Mouse (Mus musculus): ENCODE results near the gene Avil. TPM values are rescaled to one million over a fixed set of nuclear protein-coding genes. Genes with fewer than 3 reads are reported as not detected.
A peak's percentile ranks its signal among the peaks of the same experiment; 100 is the strongest.

The Avil gene
- total and polyA plus RNA-seq, 2 experiments, result 0.06 to 0.09 TPM

- Histone ChIP-seq H3K36me3 (ENCODE audit: control insufficient read depth, insufficient read depth, low read length) (no peaks in the 10 kb centered on the region), H3K27me3 (ENCODE audit: control insufficient read depth, insufficient read depth, low read length) (no peaks in the 10 kb centered on the region), H3K79me2 (ENCODE audit: control insufficient read depth, insufficient read depth, low read length) (no peaks in the 10 kb centered on the region), H3K9ac (ENCODE audit: low read depth, low read length) (no peak overlapping the region), H3K27ac (replicated peaks; ENCODE audit: insufficient read depth, low read depth, low read length) (no peak overlapping the region), H3K4me1 (ENCODE audit: control insufficient read depth, insufficient read depth, low read length) (no peaks in the 10 kb centered on the region), H3K4me3 (ENCODE audit: insufficient read depth, low read depth, low read length) (no peak overlapping the region)
- DNase-seq (ENCODE audit: extremely low read depth, low read depth, low spot score), result no peak
- TF ChIP-seq POLR2A (IDR thresholded peaks at IDR 0.05; ENCODE audit: extremely low read depth, insufficient read depth, low read length) (no peak), CTCF (IDR thresholded peaks at IDR 0.05; ENCODE audit: low read depth, low read length) (no peak)
- WGBS, result 63% methylated on average over 13 of the region's 13 CpGs
These were observed 28.3 kb upstream of the Avil start for GRCm38 (mm10) chr10:126972051-126972725.

- Histone ChIP-seq H3K9ac (ENCODE audit: low read depth, low read length) (no peak overlapping the region), H3K4me1 (ENCODE audit: control insufficient read depth, insufficient read depth, low read length) (peaks cover 2% of the 10 kb centered on the region; the same call in 1 of the 2 replicates), H3K4me3 (ENCODE audit: insufficient read depth, low read depth, low read length) (no peak overlapping the region), H3K79me2 (ENCODE audit: control insufficient read depth, insufficient read depth, low read length) (no peaks in the 10 kb centered on the region), H3K27me3 (ENCODE audit: control insufficient read depth, insufficient read depth, low read length) (no peaks in the 10 kb centered on the region), H3K36me3 (ENCODE audit: control insufficient read depth, insufficient read depth, low read length) (no peaks in the 10 kb centered on the region), H3K27ac (replicated peaks; ENCODE audit: insufficient read depth, low read depth, low read length) (no peak overlapping the region)
- TF ChIP-seq POLR2A (IDR thresholded peaks at IDR 0.05; ENCODE audit: extremely low read depth, insufficient read depth, low read length) (no peak), CTCF (IDR thresholded peaks at IDR 0.05; ENCODE audit: low read depth, low read length) (no peak)
- no peak for DNase-seq (ENCODE audit: extremely low read depth, low read depth, low spot score)
- 38% methylated on average over 7 of the region's 7 CpGs for WGBS
These were observed 27.5 kb upstream of the Avil start for GRCm38 (mm10) chr10:126972988-126973387.

- H3K9ac ChIP-seq (ENCODE audit: low read depth, low read length), result no peak overlapping the region
- peaks cover 17% of the 10 kb centered on the region; the same call in 1 of the 2 replicates for H3K79me2 ChIP-seq (ENCODE audit: control insufficient read depth, insufficient read depth, low read length)
- TF ChIP-seq CTCF (IDR thresholded peaks at IDR 0.05; ENCODE audit: low read depth, low read length) (no peak), POLR2A (IDR thresholded peaks at IDR 0.05; ENCODE audit: extremely low read depth, insufficient read depth, low read length) (no peak)
- no peak for DNase-seq (ENCODE audit: extremely low read depth, low read depth, low spot score)
- no peaks in the 10 kb centered on the region for H3K27me3 ChIP-seq (ENCODE audit: control insufficient read depth, insufficient read depth, low read length)
- WGBS, result 75% methylated on average over 6 of the region's 6 CpGs
- H3K27ac ChIP-seq (replicated peaks; ENCODE audit: insufficient read depth, low read depth, low read length), result no peak overlapping the region
- H3K4me3 ChIP-seq (ENCODE audit: insufficient read depth, low read depth, low read length), result no peak overlapping the region
- H3K4me1 ChIP-seq (ENCODE audit: control insufficient read depth, insufficient read depth, low read length), result peaks cover 3% of the 10 kb centered on the region; the same call in 1 of the 2 replicates
- no peaks in the 10 kb centered on the region for H3K36me3 ChIP-seq (ENCODE audit: control insufficient read depth, insufficient read depth, low read length)
These were observed 24.8 kb upstream of the Avil start for GRCm38 (mm10) chr10:126975706-126976105.

GRCm38 (mm10) chr10:126977076-126977475 lies 23.4 kb upstream of the Avil start:
- Histone ChIP-seq H3K36me3 (ENCODE audit: control insufficient read depth, insufficient read depth, low read length) (no peaks in the 10 kb centered on the region), H3K27me3 (ENCODE audit: control insufficient read depth, insufficient read depth, low read length) (no peaks in the 10 kb centered on the region), H3K4me3 (ENCODE audit: insufficient read depth, low read depth, low read length) (no peak overlapping the region), H3K4me1 (ENCODE audit: control insufficient read depth, insufficient read depth, low read length) (peaks cover 14% of the 10 kb centered on the region), H3K9ac (ENCODE audit: low read depth, low read length) (no peak overlapping the region), H3K27ac (replicated peaks; ENCODE audit: insufficient read depth, low read depth, low read length) (no peak overlapping the region), H3K79me2 (ENCODE audit: control insufficient read depth, insufficient read depth, low read length) (peaks cover 29% of the 10 kb centered on the region)
- TF ChIP-seq CTCF (IDR thresholded peaks at IDR 0.05; ENCODE audit: low read depth, low read length) (no peak), POLR2A (IDR thresholded peaks at IDR 0.05; ENCODE audit: extremely low read depth, insufficient read depth, low read length) (no peak)
- DNase-seq (ENCODE audit: extremely low read depth, low read depth, low spot score), result peak; percentile 71
- WGBS, result 18% methylated on average over 4 of the region's 4 CpGs

- WGBS, result 1% methylated on average over 56 of the region's 56 CpGs
- Histone ChIP-seq H3K4me3 (ENCODE audit: insufficient read depth, low read depth, low read length) (peak within 1 kb of the TSS; percentile 99), H3K27me3 (ENCODE audit: control insufficient read depth, insufficient read depth, low read length) (no peaks in the 10 kb centered on the region), H3K27ac (replicated peaks; ENCODE audit: insufficient read depth, low read depth, low read length) (peak within 1 kb of the TSS; percentile 99), H3K9ac (ENCODE audit: low read depth, low read length) (peak within 1 kb of the TSS; percentile 98), H3K36me3 (ENCODE audit: control insufficient read depth, insufficient read depth, low read length) (no peaks in the 10 kb centered on the region), H3K4me1 (ENCODE audit: control insufficient read depth, insufficient read depth, low read length) (peaks cover 27% of the 10 kb centered on the region), H3K79me2 (ENCODE audit: control insufficient read depth, insufficient read depth, low read length) (peaks cover 43% of the 10 kb centered on the region)
- peak; percentile 95 for DNase-seq (ENCODE audit: extremely low read depth, low read depth, low spot score)
- TF ChIP-seq POLR2A (IDR thresholded peaks at IDR 0.05; ENCODE audit: extremely low read depth, insufficient read depth, low read length), result peak; percentile 94
- no peak for TF ChIP-seq CTCF (IDR thresholded peaks at IDR 0.05; ENCODE audit: low read depth, low read length)
These were observed 22.1 kb upstream of the Avil start, which contains the start of gene Ctdsp2 for GRCm38 (mm10) chr10:126978277-126978994. TSS of gene Ctdsp2 (plus strand) at chr10:126978717.

Data from liver, adult 2 months (tissue).